Mouse (Mus musculus): ENCODE data around the gene Kynu.

- TF ChIP-seq GATA1 (IDR thresholded peaks at IDR 0.05; ENCODE audit: borderline replicate concordance, low read length): no peak
- TF ChIP-seq FLI1 (IDR thresholded peaks at IDR 0.05; ENCODE audit: low read length): no peak
Observed at GRCm38 (mm10) chr2:43506182-43506581, 48.9 kb upstream of the Kynu start.
